Mouse (Mus musculus) MEL (cell line): Measurements from ENCODE around the gene Bcat2. TPM values are rescaled to one million over a fixed set of nuclear protein-coding genes. Genes with fewer than 3 reads are reported as not detected.

ENCODE experiments used
- DNase-seq: peaks from one replicate; pipeline ENCODE4 v3.0.0; 2011; ENCODE audit warnings: low read depth, low spot score
- H3K27ac ChIP-seq: 2 replicates; pipeline ENCODE4 v1.5.1; 2012; ENCODE audit warnings: low read depth, mild to moderate bottlenecking, control low read depth, low read length, moderate library complexity; ENCODE audit not compliant: control insufficient read depth
- H3K27me3 ChIP-seq, 2 experiments: fragments of 150-350 bp in 1 of 2; sonication (generic) in 1 of 2; 2 replicates each; pipeline ENCODE4 v1.6.1; 2012; ENCODE audit warnings: low read length in 2 of 2, mild to moderate bottlenecking in 2 of 2, improper control_type of control experiment in 1 of 2, moderate library complexity in 1 of 2; ENCODE audit not compliant: insufficient read depth in 2 of 2, control insufficient read depth in 1 of 2
- H3K36me3 ChIP-seq, 2 experiments: 2 replicates each; pipeline ENCODE4 v1.6.1; 2012 to 2014; ENCODE audit warnings: low read length in 2 of 2, improper control_type of control experiment in 1 of 2, inconsistent platforms in 1 of 2, mild to moderate bottlenecking in 1 of 2; ENCODE audit not compliant: insufficient read depth in 2 of 2, control insufficient read depth in 1 of 2
- H3K4me1 ChIP-seq, 2 experiments: fragments of 150-350 bp in 1 of 2; sonication (generic) in 1 of 2; 2 replicates each; pipeline ENCODE4 v1.6.1; 2012; ENCODE audit warnings: low read length in 2 of 2, improper control_type of control experiment in 1 of 2, mild to moderate bottlenecking in 1 of 2; ENCODE audit not compliant: insufficient read depth in 2 of 2, control insufficient read depth in 1 of 2
- H3K4me3 ChIP-seq, 2 experiments: fragments of 150-350 bp in 1 of 2; sonication (generic) in 1 of 2; 2 replicates each; pipeline ENCODE4 v1.5.1; 2012; ENCODE audit warnings: low read depth in 2 of 2, low read length in 2 of 2, mild to moderate bottlenecking in 2 of 2, moderate library complexity in 2 of 2, control low read depth in 1 of 2, improper control_type of control experiment in 1 of 2; ENCODE audit not compliant: control insufficient read depth in 1 of 2, insufficient read depth in 1 of 2
- H3K79me2 ChIP-seq: 2 replicates; pipeline ENCODE4 v1.6.1; 2012; ENCODE audit warnings: mild to moderate bottlenecking, low read length, moderate library complexity; ENCODE audit not compliant: control insufficient read depth, poor library complexity, insufficient read depth
- H3K9ac ChIP-seq: 2 replicates; pipeline ENCODE4 v1.6.1; 2012; ENCODE audit warnings: low read depth, mild to moderate bottlenecking, control low read depth, low read length, moderate library complexity; ENCODE audit not compliant: control insufficient read depth, poor library complexity, severe bottlenecking
- H3K9me3 ChIP-seq: fragments of 150-350 bp; sonication (generic); replicated peaks from 2 replicates; pipeline ENCODE4 v1.6.1; 2012; ENCODE audit warnings: mild to moderate bottlenecking, low read length, improper control_type of control experiment, moderate library complexity; ENCODE audit not compliant: insufficient read depth
- CHD1 ChIP-seq: IDR thresholded peaks from 2 replicates; pipeline ENCODE4 v1.6.1; 2012; ENCODE audit warnings: low read depth, mild to moderate bottlenecking, inconsistent platforms, low read length, improper control_type of control experiment
- CTCF ChIP-seq, 3 experiments: IDR thresholded peaks in 2 of 3; conservative IDR thresholded peaks in 1 of 3; 2 replicates each; pipeline ENCODE4 v1.5.1; 2011 to 2012; ENCODE audit warnings: low read length in 3 of 3, low read depth in 2 of 3, mild to moderate bottlenecking in 2 of 3, improper control_type of control experiment in 1 of 3, inconsistent platforms in 1 of 3, mixed read lengths in 1 of 3, moderate library complexity in 1 of 3; ENCODE audit not compliant: control insufficient read depth in 1 of 3, insufficient read depth in 1 of 3, poor library complexity in 1 of 3, severe bottlenecking in 1 of 3
- EP300 ChIP-seq, 2 experiments: IDR thresholded peaks; 2 replicates each; pipeline ENCODE4 v1.6.1; 2011; ENCODE audit warnings: improper control_type of control experiment in 2 of 2, low read length in 2 of 2, low read depth in 1 of 2, mild to moderate bottlenecking in 1 of 2
- ETS1 ChIP-seq: IDR thresholded peaks from 2 replicates; pipeline ENCODE4 v1.6.1; 2012; ENCODE audit warnings: low read depth, mild to moderate bottlenecking, inconsistent platforms, low read length, improper control_type of control experiment, moderate library complexity
- GABPA ChIP-seq: IDR thresholded peaks from 2 replicates; pipeline ENCODE4 v1.6.1; 2012; ENCODE audit warnings: low read depth, mild to moderate bottlenecking, inconsistent platforms, low read length, improper control_type of control experiment, moderate library complexity
- HCFC1 ChIP-seq: IDR thresholded peaks from 2 replicates; pipeline ENCODE4 v1.6.1; 2012; ENCODE audit warnings: low read depth, mild to moderate bottlenecking, inconsistent platforms, low read length, improper control_type of control experiment, moderate library complexity
- KAT2A ChIP-seq: conservative IDR thresholded peaks from 2 replicates; pipeline ENCODE4 v1.6.1; 2012; ENCODE audit warnings: low read depth, low read length, improper control_type of control experiment, inconsistent platforms
- MEF2A ChIP-seq: IDR thresholded peaks from 2 replicates; pipeline ENCODE4 v1.6.1; 2014; ENCODE audit warnings: low read depth, mild to moderate bottlenecking, inconsistent platforms, low read length, improper control_type of control experiment; ENCODE audit not compliant: poor library complexity, insufficient replicate concordance, severe bottlenecking; ENCODE audit errors: extremely low read depth
- MXI1 ChIP-seq: IDR thresholded peaks from 2 replicates; pipeline ENCODE4 v1.6.1; 2011; ENCODE audit warnings: mild to moderate bottlenecking, low read depth, low read length, improper control_type of control experiment
- MYC ChIP-seq: IDR thresholded peaks from 2 replicates; pipeline ENCODE4 v1.6.1; 2011; ENCODE audit warnings: low read depth, mild to moderate bottlenecking, low read length, improper control_type of control experiment, moderate library complexity
- NELFE ChIP-seq: IDR thresholded peaks from 2 replicates; pipeline ENCODE4 v1.6.1; 2011; ENCODE audit warnings: low read depth, low read length, improper control_type of control experiment
- NRF1 ChIP-seq: IDR thresholded peaks from 2 replicates; pipeline ENCODE4 v1.6.1; 2014; ENCODE audit warnings: low read depth, mild to moderate bottlenecking, inconsistent platforms, low read length, improper control_type of control experiment, moderate library complexity; ENCODE audit not compliant: poor library complexity, insufficient read depth, severe bottlenecking
- RCOR1 ChIP-seq: IDR thresholded peaks from 2 replicates; pipeline ENCODE4 v1.6.1; 2012; ENCODE audit warnings: low read depth, mild to moderate bottlenecking, inconsistent platforms, low read length, improper control_type of control experiment
- SIN3A ChIP-seq: IDR thresholded peaks from 2 replicates; pipeline ENCODE4 v1.6.1; 2012; ENCODE audit warnings: low read length, improper control_type of control experiment, inconsistent platforms
- TAL1 ChIP-seq: IDR thresholded peaks from 2 replicates; pipeline ENCODE4 v1.6.1; 2012; ENCODE audit warnings: mild to moderate bottlenecking, inconsistent platforms, low read length, moderate library complexity, mixed read lengths
- TCF12 ChIP-seq: IDR thresholded peaks from 2 replicates; pipeline ENCODE4 v1.6.1; 2014; ENCODE audit warnings: low read depth, mild to moderate bottlenecking, inconsistent platforms, low read length, improper control_type of control experiment, moderate library complexity
- USF1 ChIP-seq: IDR thresholded peaks from 2 replicates; pipeline ENCODE4 v1.6.1; 2014; ENCODE audit warnings: low read depth, mild to moderate bottlenecking, inconsistent platforms, low read length, improper control_type of control experiment, moderate library complexity
- USF2 ChIP-seq, 2 experiments: IDR thresholded peaks; 2 replicates each; pipeline ENCODE4 v1.6.1; 2011 to 2012; ENCODE audit warnings: improper control_type of control experiment in 2 of 2, low read length in 2 of 2, borderline replicate concordance in 1 of 2, inconsistent platforms in 1 of 2, low read depth in 1 of 2, mild to moderate bottlenecking in 1 of 2; ENCODE audit not compliant: insufficient read depth in 1 of 2
- ZC3H11A ChIP-seq: IDR thresholded peaks from 2 replicates; pipeline ENCODE4 v1.6.1; 2012; ENCODE audit warnings: low read depth, mild to moderate bottlenecking, inconsistent platforms, low read length, improper control_type of control experiment
- ZMIZ1 ChIP-seq: IDR thresholded peaks from 2 replicates; pipeline ENCODE4 v1.6.1; 2012; ENCODE audit warnings: low read depth, mild to moderate bottlenecking, inconsistent platforms, low read length, improper control_type of control experiment, moderate library complexity
- polyA plus RNA-seq, 2 experiments: library from polyadenylated mRNA; stranded (reverse) in 1 of 2; unstranded in 1 of 2; fragments of >175 nt in 1 of 2; fragments of >200 nt in 1 of 2; gene quantifications; 2 replicates each; pipeline versions ENCODE4 v1.2.1 to v1.2.4; 2012; ENCODE audit warnings: low replicate concordance in 2 of 2, low read depth in 1 of 2; ENCODE audit not compliant: insufficient read length in 2 of 2, insufficient read depth in 1 of 2, missing spikeins in 1 of 2
- total RNA-seq: library from RNA; depleted of rRNA; stranded (reverse); fragments of 300-350 nt; gene quantifications from 2 replicates; pipeline ENCODE4 v1.2.3, GENCODE M21; 2012

Gene Bcat2
- total and polyA plus RNA-seq, 3 experiments = 49.4 to 140 TPM; not detected in 1

GRCm38 (mm10) chr7:45550821-45551511, 19.0 kb upstream of the Bcat2 start:
- Histone ChIP-seq H3K27ac (no peak overlapping the region), H3K4me3 (no peak overlapping the region), H3K79me2 (no peaks in the 10 kb centered on the region), H3K4me1 (no peaks in the 10 kb centered on the region), H3K9ac (no peak overlapping the region), H3K27me3 (peaks cover 0 to 3% of the 10 kb centered on the region in 2 experiments; a peak in 1 of 4 replicates), H3K9me3 (no peaks in the 10 kb centered on the region), H3K36me3 (no peaks in the 10 kb centered on the region)
- TF ChIP-seq CHD1 (no peak), MYC (no peak), NRF1 (no peak), RCOR1 (no peak), EP300 (IDR thresholded peaks at IDR 0.05; ENCODE audit: low read depth in 1 of 2, low read length in 2 of 2) (no peak), CTCF (IDR thresholded peaks at IDR 0.05 in 2 of 3, conservative IDR thresholded peaks at IDR 0.05 in 1 of 3; ENCODE audit: control insufficient read depth in 1 of 3, insufficient read depth in 1 of 3, low read depth in 2 of 3, low read length in 3 of 3, poor library complexity in 1 of 3, severe bottlenecking in 1 of 3) (no peak), ETS1 (no peak), ZC3H11A (no peak), ZMIZ1 (no peak), MEF2A (no peak), USF2 (IDR thresholded peaks at IDR 0.05; ENCODE audit: borderline replicate concordance in 1 of 2, insufficient read depth in 1 of 2, low read depth in 1 of 2, low read length in 2 of 2) (no peak), TCF12 (no peak), MXI1 (no peak), USF1 (no peak), HCFC1 (no peak), KAT2A (no peak)
- no peak for DNase-seq

DNA sequence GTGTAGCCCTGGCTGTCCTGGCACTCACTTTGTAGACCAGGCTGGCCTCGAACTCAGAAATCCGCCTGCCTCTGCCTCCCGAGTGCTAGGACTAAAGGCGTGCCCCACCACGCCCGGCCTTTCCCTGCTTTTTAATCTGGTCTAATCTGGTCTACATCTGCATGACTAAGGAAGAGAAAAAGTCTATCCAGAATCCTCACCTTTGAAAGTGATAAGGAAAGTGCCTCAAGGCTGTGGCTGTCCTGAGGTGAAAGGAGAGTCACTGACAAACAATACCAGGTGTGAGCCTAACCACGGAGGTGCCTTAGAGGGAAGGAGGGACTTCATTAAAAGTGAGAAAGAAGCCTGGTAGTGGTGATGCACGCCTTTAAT, 18.5 kb upstream of the Bcat2 start:
- H3K27ac ChIP-seq = no peak overlapping the region
- H3K9me3 ChIP-seq = no peaks in the 10 kb centered on the region
- TF ChIP-seq TAL1 = no peak
- TF ChIP-seq SIN3A = no peak
- no peak for TF ChIP-seq EP300 (IDR thresholded peaks at IDR 0.05; ENCODE audit: low read depth in 1 of 2, low read length in 2 of 2)
- no peak for TF ChIP-seq GABPA
- TF ChIP-seq NELFE = no peak
- no peak for TF ChIP-seq CHD1
- H3K9ac ChIP-seq = no peak overlapping the region
- no peak overlapping the region for H3K4me3 ChIP-seq
- H3K79me2 ChIP-seq = no peaks in the 10 kb centered on the region
- H3K4me1 ChIP-seq = no peaks in the 10 kb centered on the region
- H3K36me3 ChIP-seq = no peaks in the 10 kb centered on the region
- no peak for DNase-seq
- no peaks in the 10 kb centered on the region for H3K27me3 ChIP-seq
